Mouse (Mus musculus) CH12.LX (cell line): ENCODE results near the gene Ces2a.

ENCODE experiments used
- GABPA ChIP-seq: IDR thresholded peaks from 2 replicates; pipeline ENCODE4 v1.6.1; 2012; ENCODE audit warnings: low read depth, low read length, improper control_type of control experiment, inconsistent platforms; ENCODE audit not compliant: insufficient replicate concordance
- MAX ChIP-seq: IDR thresholded peaks from 2 replicates; pipeline ENCODE4 v1.6.1; 2011; ENCODE audit warnings: low read length, improper control_type of control experiment
- MEF2A ChIP-seq: IDR thresholded peaks from 2 replicates; pipeline ENCODE4 v1.6.1; 2014; ENCODE audit warnings: low read depth, mild to moderate bottlenecking, inconsistent platforms, low read length, improper control_type of control experiment, borderline replicate concordance
- NELFE ChIP-seq: IDR thresholded peaks from 2 replicates; pipeline ENCODE4 v1.6.1; 2011; ENCODE audit warnings: low read depth, low read length, improper control_type of control experiment
- NRF1 ChIP-seq: IDR thresholded peaks from 2 replicates; pipeline ENCODE4 v1.6.1; 2014; ENCODE audit warnings: low read depth, mild to moderate bottlenecking, inconsistent platforms, low read length, improper control_type of control experiment, moderate library complexity
- POLR2A ChIP-seq: IDR thresholded peaks from 2 replicates; pipeline ENCODE4 v1.6.1; 2011; ENCODE audit warnings: low read depth, mild to moderate bottlenecking, improper control_type of control experiment, low read length
- SIN3A ChIP-seq: IDR thresholded peaks from 2 replicates; pipeline ENCODE4 v1.6.1; 2012; ENCODE audit warnings: low read length, improper control_type of control experiment, inconsistent platforms
- SMC3 ChIP-seq: IDR thresholded peaks from 2 replicates; pipeline ENCODE4 v1.6.1; 2011; ENCODE audit warnings: low read depth, low read length, improper control_type of control experiment
- TCF12 ChIP-seq: IDR thresholded peaks from 2 replicates; pipeline ENCODE4 v1.6.1; 2014; ENCODE audit warnings: low read depth, mild to moderate bottlenecking, inconsistent platforms, low read length, improper control_type of control experiment
- ZKSCAN1 ChIP-seq: IDR thresholded peaks from 2 replicates; pipeline ENCODE4 v1.6.1; 2012; ENCODE audit warnings: low read depth, inconsistent platforms, low read length, improper control_type of control experiment, borderline replicate concordance
- ZNF384 ChIP-seq: IDR thresholded peaks from 2 replicates; pipeline ENCODE4 v1.6.1; 2012; ENCODE audit warnings: low read depth, low read length, improper control_type of control experiment, inconsistent platforms

DNA sequence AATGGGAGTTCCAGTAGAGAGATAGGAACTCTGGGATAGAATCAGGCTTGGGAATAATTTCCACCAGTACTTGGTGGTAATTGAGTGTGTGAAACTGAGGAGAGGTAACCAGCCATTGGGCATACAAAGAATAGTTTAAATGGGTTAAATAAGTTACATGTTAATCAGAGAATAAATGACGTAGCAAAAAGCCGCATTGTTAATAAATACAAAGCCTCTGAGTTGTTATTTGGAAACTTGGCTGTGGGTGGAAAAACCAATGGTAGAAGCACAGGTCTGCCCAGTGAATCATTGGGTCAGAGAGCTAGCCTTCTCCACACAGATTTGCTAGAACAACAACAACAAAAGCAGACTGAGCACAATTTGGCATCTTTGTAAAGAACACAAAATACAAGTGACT is 35.2 kb upstream of the Ces2a start:
- TF ChIP-seq ZNF384 = no peak
- TF ChIP-seq SIN3A = no peak
- TF ChIP-seq NRF1 = no peak
- TF ChIP-seq ZKSCAN1 = no peak
- no peak for TF ChIP-seq TCF12
- no peak for TF ChIP-seq GABPA
- TF ChIP-seq MEF2A = no peak
- no peak for TF ChIP-seq SMC3
- no peak for TF ChIP-seq NELFE
- TF ChIP-seq POLR2A = no peak
- no peak for TF ChIP-seq MAX
